Mouse (Mus musculus) testis, postnatal 14 days (tissue): ENCODE results near the gene Epha8.

ENCODE experiments used
- DNase-seq: peaks from one replicate; pipeline ENCODE4 v3.0.0; 2021; ENCODE audit warnings: low spot score

Gene Epha8

DNA sequence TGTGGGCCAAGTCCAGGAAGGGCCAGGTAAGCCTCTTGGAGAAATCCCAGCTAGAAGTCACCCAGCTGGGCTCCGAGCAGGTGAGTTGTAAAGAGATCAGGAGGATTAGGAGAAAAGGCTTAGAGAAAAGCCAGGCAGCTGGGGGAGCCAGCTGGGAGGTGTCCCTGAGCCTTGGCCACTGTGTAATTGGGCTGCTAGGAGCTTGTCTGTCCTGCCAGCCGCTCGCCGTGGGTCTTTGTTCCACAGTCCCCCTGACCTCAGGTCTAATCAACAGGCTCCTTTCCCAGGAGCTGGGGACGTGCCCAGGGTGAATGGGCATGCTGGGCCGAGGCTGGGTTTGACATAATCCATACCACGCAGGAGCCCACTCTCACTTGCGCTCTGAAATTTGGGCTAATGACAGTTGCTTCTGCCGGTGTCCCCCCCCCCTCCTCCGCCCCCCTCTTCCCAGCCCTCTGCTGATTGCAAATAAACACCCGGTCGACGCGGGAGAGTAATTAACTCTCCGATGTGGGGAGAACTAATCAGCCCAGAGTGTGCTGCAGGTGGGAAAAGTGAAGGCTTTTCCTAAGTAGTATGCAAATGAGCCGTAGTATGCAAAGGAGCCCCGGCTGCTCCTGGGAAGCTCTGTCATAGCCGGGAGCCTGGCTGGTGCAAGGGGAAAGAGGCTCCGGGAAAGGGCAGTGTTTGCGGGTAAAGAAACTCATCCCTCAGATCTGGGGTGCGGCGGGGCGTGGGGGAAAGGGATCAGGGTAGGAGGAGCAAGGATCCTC lies 51.7 kb downstream of the Epha8 start:
- no peak for DNase-seq

DNA sequence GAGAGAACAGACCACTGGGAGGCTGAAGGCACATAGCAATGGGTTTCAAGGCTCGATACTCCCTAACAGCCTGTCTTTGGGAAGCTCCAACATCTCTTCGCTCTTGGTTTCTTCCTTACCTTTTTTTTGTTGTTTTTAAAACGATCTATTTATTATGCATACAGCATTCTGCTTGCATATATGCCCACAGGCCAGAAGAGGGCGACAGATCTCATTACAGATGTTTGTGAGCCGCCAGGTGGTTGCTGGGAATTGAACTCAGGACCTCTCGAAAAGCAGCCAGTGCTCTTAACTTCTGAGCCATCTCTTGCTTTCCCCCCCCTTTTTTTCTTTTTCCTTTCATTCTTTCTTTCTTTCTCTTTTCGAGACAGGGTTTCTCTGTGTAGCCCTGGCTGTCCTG lies 57.5 kb downstream of the Epha8 start:
- no peak for DNase-seq

DNA sequence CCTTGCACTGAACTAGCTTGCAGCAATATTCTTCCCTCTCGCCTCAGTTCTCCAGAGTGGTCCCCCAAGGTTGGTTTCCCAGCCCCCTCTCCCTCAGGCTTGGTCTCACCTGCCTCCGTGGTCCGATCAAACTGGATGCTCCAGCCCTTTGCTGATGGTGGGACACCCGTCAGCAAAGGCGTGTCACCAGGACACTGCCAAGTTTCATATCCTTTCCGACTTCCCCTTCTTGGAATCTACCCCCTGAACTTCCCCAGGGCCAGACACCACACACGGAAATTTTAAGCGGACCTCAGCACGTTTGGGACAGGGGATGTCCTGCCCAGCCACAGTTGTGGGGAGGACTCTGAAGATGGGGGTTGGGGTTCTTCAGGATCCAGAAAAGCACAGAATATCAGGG lies 58.0 kb downstream of the Epha8 start, which contains the start of gene C1qa:
Gene C1qa (minus strand): TSS at position 167 of the 400 bp plus-strand sequence.
- no peak for DNase-seq

DNA sequence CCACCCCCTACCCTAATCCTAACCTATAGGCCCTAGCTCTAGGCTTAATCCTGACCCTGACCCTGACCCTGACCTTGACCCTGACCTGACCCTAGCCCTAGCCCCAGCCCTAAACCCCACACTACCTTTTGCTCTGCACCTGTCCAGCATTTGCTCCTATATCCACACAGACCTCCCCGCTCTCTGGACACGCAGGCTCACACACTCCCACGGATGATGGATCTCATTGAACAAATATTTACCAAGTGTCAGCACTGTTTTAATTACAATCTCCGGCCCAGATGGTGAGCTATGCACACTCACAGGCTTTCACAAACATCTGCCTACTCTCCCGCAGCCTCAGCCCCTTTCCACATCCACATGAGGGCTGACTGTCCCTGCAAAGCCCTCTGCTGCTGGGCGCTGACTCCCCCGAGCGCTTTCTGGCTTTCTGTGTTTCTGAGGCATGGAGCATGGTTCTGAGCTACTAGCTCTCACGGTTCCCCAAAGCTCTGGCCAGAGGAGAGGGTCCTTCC lies 58.5 kb downstream of the Epha8 start:
- no peak for DNase-seq

DNA sequence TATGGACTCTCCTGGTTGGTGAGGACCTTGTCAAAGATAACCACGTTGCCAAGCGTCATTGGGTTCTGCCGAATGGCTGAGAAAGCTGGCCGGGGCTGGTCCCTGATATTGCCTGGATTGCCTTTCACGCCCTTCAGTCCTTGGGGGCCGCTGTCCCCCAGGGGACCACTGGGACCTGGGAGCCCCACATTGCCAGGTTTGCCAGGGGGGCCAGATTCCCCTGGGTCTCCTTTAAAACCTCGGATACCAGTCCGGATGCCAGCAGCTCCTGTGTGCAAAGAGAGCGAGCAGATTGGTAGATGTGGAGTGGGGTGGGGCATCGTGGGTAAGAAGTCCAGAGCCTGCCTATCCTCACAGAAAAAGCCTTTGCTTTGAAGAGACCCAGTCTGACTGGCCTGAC lies 60.2 kb downstream of the Epha8 start:
- DNase-seq, result no peak

DNA sequence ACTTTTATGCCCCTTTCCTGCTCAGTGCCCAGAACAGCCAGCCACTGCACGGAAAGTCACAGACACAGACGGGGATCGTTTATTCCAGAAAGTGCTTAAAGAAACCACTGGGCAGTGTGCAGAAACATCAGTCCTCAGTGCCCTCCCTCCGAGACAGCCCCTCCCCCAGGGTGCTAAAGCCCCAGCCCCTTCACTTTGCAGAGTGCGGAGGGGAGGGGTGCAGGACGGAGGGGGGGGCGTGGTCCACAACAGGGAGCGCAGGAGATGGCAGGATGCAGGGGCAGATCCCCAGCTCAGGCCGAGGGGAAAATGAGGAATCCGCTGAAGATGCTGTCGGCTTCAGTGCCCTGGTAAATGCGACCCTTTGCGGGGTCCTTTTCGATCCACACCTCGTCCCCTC lies 60.8 kb downstream of the Epha8 start:
- no peak for DNase-seq

DNA sequence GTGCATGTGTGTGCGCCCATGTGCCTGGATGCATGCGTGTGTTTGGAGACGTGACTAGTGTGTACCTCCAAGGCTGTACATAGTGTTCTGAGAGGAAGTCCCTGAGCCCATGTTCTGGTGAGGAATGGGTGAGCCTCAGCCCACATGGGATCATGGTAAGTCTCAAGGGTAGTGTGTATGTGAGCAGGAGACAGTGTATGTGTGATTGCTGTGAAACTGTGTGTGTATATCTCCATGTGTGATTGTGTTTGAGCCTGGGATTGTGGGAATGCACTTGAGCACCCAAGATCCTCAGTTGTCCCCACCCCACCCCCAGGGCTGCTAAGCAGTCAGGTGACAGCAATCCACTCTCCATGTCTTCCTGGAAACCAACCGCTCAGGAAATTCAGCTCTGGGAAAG lies 61.8 kb downstream of the Epha8 start:
- no peak for DNase-seq

DNA sequence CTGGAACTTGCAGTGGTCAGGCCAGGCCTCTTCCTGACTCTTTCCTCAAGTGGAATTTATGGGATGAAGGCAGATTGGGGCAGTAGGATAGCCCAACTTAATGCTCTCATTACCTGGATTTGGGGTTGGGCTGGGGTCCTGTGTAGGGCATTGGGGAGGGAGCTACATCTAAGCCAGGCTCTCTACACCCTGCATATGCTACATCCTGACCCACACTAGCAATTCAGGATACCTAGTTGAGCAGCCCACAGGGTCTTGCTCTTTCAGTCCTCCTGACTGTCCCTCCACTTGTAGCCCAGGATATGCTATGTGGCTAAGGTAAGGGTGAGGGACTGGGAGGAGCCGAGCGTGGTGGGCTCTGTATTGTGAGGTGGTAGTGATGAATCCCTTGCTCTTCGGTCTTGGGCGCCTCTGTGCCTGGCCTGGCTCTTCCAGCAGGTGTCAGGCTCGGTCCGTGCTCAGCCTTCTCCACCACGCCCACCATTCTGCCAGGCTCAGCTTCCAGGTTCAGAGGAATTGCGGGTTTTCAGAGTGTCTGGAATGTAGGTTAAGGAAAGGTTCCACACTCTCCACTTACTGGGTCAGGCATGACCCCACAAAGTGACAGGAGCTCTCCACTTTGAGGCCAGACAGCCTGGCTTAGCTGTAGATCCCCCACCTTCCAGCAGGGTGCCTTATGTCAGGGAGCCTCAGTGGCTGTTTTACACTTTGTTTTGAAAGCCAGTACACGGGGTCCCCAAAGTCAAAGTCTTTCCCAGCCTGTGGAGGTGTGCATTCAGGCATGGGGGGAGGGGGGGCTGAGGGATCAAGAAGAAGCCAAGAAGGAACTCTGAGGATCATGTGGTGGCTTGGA lies 62.7 kb downstream of the Epha8 start:
- no peak for DNase-seq

DNA sequence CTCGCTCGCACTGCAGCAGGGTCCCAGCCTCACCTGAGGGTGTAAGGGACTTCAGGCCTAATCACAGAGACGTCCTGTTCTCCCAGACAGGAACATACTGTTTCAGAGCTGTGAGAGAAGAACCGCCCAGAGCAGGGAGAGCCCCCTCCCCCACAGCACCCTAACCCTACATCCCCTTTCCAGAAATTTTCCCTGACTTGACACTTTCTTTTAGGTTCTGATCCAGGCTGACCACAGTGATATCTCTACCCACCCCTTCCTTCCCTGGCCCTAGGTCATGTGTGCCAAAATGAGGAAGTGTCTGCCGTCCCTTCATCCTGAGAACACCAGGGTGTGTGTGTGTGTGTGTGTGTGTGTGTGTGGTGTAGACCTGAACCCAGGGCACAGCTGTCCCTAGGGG lies 63.8 kb downstream of the Epha8 start, which contains the start of gene C1qc:
Gene C1qc (minus strand): TSS at position 255 of the 400 bp plus-strand sequence.
- no peak for DNase-seq

DNA sequence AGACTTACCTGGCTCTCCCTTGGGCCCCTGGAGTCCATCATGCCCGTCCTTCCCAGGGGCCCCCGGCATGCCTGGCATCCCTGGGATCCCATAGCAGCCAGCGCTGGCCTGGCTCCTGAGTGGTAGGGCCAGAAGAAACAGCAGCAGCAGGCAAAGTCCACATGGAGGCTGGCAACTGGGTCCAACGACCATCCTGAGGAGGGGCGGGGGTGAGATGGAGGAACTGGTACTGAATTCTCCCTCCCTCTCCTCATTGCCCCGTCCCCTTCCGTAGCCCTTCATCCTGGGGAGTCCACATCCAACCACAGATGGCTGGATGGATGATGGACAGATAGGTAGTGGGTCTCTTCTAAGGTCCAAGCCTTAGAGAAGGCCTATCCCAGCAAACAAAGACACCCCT lies 64.2 kb downstream of the Epha8 start:
- no peak for DNase-seq

DNA sequence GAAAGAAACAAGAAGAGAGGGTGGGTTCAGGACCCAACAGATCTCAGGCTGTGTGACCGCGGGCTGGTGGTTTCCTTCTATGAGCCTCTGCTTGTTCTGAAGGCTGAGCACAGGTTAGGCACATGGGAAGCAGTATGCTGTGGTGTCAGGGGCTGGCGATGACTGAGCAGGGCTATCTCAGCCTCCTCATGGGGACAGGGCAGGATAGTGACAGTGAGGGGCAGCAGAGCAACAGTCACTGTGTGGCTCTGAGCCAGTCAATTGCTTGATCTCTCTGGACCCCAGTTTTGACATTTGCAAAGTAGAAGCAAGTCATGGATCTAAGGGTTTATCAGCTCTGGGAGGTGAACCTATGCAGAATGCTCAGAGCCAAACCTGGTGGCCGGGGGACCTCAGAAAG lies 65.5 kb downstream of the Epha8 start:
- DNase-seq, result no peak

DNA sequence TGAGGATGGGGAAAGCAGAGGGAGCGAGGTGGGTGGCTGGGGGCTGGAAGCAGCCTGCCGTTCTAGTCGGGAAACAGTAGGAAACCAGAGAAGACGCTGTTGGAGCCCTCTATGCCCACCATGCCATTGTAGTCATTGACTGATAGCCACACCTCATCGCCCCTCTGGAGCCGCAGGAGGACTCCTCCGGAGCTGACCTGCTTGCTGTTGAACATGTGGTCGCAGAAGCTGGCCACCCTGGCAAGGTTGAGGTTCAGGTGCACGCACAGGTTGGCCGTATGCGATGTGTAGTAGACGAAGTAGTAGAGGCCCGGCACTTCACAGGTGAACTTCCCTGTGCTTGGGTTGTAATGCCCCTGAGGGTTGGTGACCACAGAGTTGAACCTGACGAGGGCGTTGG lies 66.6 kb downstream of the Epha8 start:
- DNase-seq, result no peak

DNA sequence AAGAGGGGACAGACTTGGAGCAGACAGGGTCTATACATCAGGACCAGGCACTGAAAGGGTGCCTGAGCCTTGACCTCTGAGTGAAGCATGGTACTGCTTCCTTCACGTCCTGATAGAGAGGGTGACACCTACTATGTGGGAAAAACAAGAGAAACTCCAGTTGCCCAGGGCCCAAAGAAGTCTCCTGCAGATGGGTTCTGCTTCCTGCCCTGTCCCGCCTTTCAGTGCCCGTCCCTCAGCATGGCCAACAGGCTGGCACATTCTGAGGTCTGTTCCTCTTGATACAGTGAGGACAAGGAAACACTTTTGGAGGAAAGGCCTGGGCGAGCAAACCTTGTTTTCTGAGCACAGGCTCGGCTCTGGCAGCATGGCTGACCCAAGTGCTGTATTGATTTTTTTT lies 68.9 kb downstream of the Epha8 start:
- DNase-seq, result no peak

DNA sequence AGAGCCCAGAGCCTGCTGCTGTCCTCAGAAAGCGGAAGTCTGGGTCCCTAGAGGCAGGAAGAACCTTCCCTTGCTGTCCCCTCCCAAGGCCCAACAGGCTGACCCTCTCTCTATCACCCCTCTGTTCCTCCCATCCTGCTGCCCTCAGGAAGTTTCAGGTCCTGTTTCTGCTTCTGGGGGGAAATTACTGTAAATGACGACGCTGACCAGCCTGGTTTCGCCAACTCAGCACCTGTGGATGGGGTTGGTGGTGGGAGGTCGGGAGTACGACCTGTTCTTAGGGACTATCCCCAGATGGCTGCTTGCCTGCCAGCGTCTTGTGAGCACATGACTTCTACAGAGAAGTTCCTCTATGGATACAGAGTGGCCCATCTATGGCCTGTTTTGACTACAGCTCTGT lies 70.5 kb downstream of the Epha8 start, which contains the start of gene C1qb:
Gene C1qb (minus strand): TSS at position 87 of the 400 bp plus-strand sequence.
- DNase-seq, result no peak
